Mouse (Mus musculus) CH12.LX (cell line): Measurements from ENCODE around the gene Fkbp11. TPM values are rescaled to one million over a fixed set of nuclear protein-coding genes. Genes with fewer than 3 reads are reported as not detected.

Experiments used
- DNase-seq: peaks from one replicate; pipeline ENCODE4 v3.0.0-alpha.2; 2013; ENCODE audit errors: extremely low read depth
- H3K27ac ChIP-seq: 2 replicates; pipeline ENCODE4 v1.5.1; 2012; ENCODE audit warnings: low read depth, mild to moderate bottlenecking, control low read depth, moderate library complexity; ENCODE audit not compliant: insufficient read depth
- H3K27me3 ChIP-seq: replicated peaks from 2 replicates; pipeline ENCODE3; 2012; ENCODE audit warnings: inconsistent platforms
- H3K36me3 ChIP-seq, 2 experiments: replicated peaks in 1 of 2; 2 replicates each; pipeline versions ENCODE3 to v1.6.1; 2012; ENCODE audit warnings: inconsistent platforms in 1 of 2, low read length in 1 of 2, mild to moderate bottlenecking in 1 of 2, mixed read lengths in 1 of 2, moderate library complexity in 1 of 2; ENCODE audit not compliant: control insufficient read depth in 1 of 2, insufficient read depth in 1 of 2
- H3K4me1 ChIP-seq, 2 experiments: 2 replicates each; pipeline ENCODE4 v1.6.1; 2012; ENCODE audit warnings: inconsistent platforms in 1 of 2, moderate library complexity in 1 of 2; ENCODE audit not compliant: insufficient read depth in 2 of 2, control insufficient read depth in 1 of 2
- H3K4me2 ChIP-seq: 2 replicates; pipeline ENCODE4 v1.6.1; 2012; ENCODE audit warnings: low read depth, mild to moderate bottlenecking, control low read depth; ENCODE audit not compliant: poor library complexity, insufficient read depth, severe bottlenecking
- H3K4me3 ChIP-seq, 3 experiments: fragments of 150-350 bp in 1 of 3; sonication (generic) in 1 of 3; replicated peaks in 1 of 3; 2 replicates each; pipeline versions ENCODE3 to v1.5.1; 2011 to 2012; ENCODE audit warnings: low read depth in 2 of 3, low read length in 2 of 3, mild to moderate bottlenecking in 2 of 3, moderate library complexity in 2 of 3, control low read depth in 1 of 3, improper control_type of control experiment in 1 of 3, inconsistent platforms in 1 of 3, mixed read lengths in 1 of 3; ENCODE audit not compliant: poor library complexity in 1 of 3
- H3K79me2 ChIP-seq: replicated peaks from 2 replicates; pipeline ENCODE4 v1.6.1; 2012; ENCODE audit warnings: mild to moderate bottlenecking, moderate library complexity; ENCODE audit not compliant: control insufficient read depth, poor library complexity, insufficient read depth, severe bottlenecking; ENCODE audit errors: extremely low read depth
- H3K9ac ChIP-seq: 2 replicates; pipeline ENCODE4 v1.6.1; 2012; ENCODE audit warnings: low read depth, mild to moderate bottlenecking, control low read depth, moderate library complexity; ENCODE audit not compliant: insufficient read depth
- H3K9me3 ChIP-seq: replicated peaks from 2 replicates; pipeline ENCODE3; 2012; ENCODE audit warnings: low read length, inconsistent platforms, mixed read lengths
- BHLHE40 ChIP-seq: IDR thresholded peaks from 2 replicates; pipeline ENCODE4 v1.6.1; 2011; ENCODE audit warnings: mild to moderate bottlenecking, low read depth, low read length, improper control_type of control experiment
- CHD1 ChIP-seq: IDR thresholded peaks from 2 replicates; pipeline ENCODE4 v1.6.1; 2012; ENCODE audit warnings: low read depth, low read length, improper control_type of control experiment, inconsistent platforms
- CHD2 ChIP-seq: IDR thresholded peaks from 2 replicates; pipeline ENCODE4 v1.6.1; 2011; ENCODE audit warnings: low read length, improper control_type of control experiment
- CTCF ChIP-seq, 2 experiments: IDR thresholded peaks in 1 of 2; conservative IDR thresholded peaks in 1 of 2; 2 replicates each; pipeline ENCODE4 v1.5.1; 2011 to 2012; ENCODE audit warnings: low read depth in 2 of 2, low read length in 2 of 2, improper control_type of control experiment in 1 of 2, inconsistent platforms in 1 of 2, mild to moderate bottlenecking in 1 of 2, moderate library complexity in 1 of 2
- ETS1 ChIP-seq: conservative IDR thresholded peaks from 2 replicates; pipeline ENCODE4 v1.6.1; 2012; ENCODE audit warnings: low read depth, mild to moderate bottlenecking, inconsistent platforms, low read length, improper control_type of control experiment, moderate library complexity
- GABPA ChIP-seq: IDR thresholded peaks from 2 replicates; pipeline ENCODE4 v1.6.1; 2012; ENCODE audit warnings: low read depth, low read length, improper control_type of control experiment, inconsistent platforms; ENCODE audit not compliant: insufficient replicate concordance
- JUND ChIP-seq: conservative IDR thresholded peaks from 2 replicates; pipeline ENCODE4 v1.6.1; 2011; ENCODE audit warnings: low read depth, low read length, improper control_type of control experiment
- MEF2A ChIP-seq: IDR thresholded peaks from 2 replicates; pipeline ENCODE4 v1.6.1; 2014; ENCODE audit warnings: low read depth, mild to moderate bottlenecking, inconsistent platforms, low read length, improper control_type of control experiment, borderline replicate concordance
- MYC ChIP-seq: IDR thresholded peaks from 2 replicates; pipeline ENCODE4 v1.6.1; 2011; ENCODE audit warnings: low read depth, mild to moderate bottlenecking, improper control_type of control experiment, low read length
- NRF1 ChIP-seq: IDR thresholded peaks from 2 replicates; pipeline ENCODE4 v1.6.1; 2014; ENCODE audit warnings: low read depth, mild to moderate bottlenecking, inconsistent platforms, low read length, improper control_type of control experiment, moderate library complexity
- PAX5 ChIP-seq: IDR thresholded peaks from 2 replicates; pipeline ENCODE4 v1.6.1; 2012; ENCODE audit warnings: low read length, inconsistent platforms, mixed read lengths
- POLR2A ChIP-seq: IDR thresholded peaks from 2 replicates; pipeline ENCODE4 v1.6.1; 2011; ENCODE audit warnings: low read depth, mild to moderate bottlenecking, improper control_type of control experiment, low read length
- POLR2AphosphoS2 ChIP-seq: IDR thresholded peaks from 2 replicates; pipeline ENCODE4 v1.6.1; 2011; ENCODE audit warnings: low read depth, low read length, improper control_type of control experiment
- SIN3A ChIP-seq: IDR thresholded peaks from 2 replicates; pipeline ENCODE4 v1.6.1; 2012; ENCODE audit warnings: low read length, improper control_type of control experiment, inconsistent platforms
- TBP ChIP-seq: conservative IDR thresholded peaks from 2 replicates; pipeline ENCODE4 v1.6.1; 2011; ENCODE audit warnings: low read depth, low read length, improper control_type of control experiment
- TCF12 ChIP-seq: IDR thresholded peaks from 2 replicates; pipeline ENCODE4 v1.6.1; 2014; ENCODE audit warnings: low read depth, mild to moderate bottlenecking, inconsistent platforms, low read length, improper control_type of control experiment
- ZNF384 ChIP-seq: IDR thresholded peaks from 2 replicates; pipeline ENCODE4 v1.6.1; 2012; ENCODE audit warnings: low read depth, low read length, improper control_type of control experiment, inconsistent platforms
- dilution Hi-C: fragments of 300-500 bp; cut with MboI; formaldehyde crosslinking; loops from 2 replicates; pipeline ENCODE4 v1.14.3; 2020; ENCODE audit warnings: low sequenced_read_pairs; ENCODE audit not compliant: extremely low pct_unique_long_range_greater_than_20kb, extremely low pct_ligation_motif_present
- in situ Hi-C: fragments of 300-500 bp; cut with MboI; formaldehyde crosslinking; loops from 3 replicates; pipeline ENCODE4 v1.14.3; 2019; ENCODE audit warnings: low sequenced_read_pairs, low pct_ligation_motif_present, low pct_unique_long_range_greater_than_20kb, mixed read lengths
- polyA plus RNA-seq: library from polyadenylated mRNA; unstranded; fragments of >175 nt; gene quantifications from 2 replicates; pipeline ENCODE4 v1.2.1, GENCODE M21; 2012; ENCODE audit warnings: low read depth; ENCODE audit not compliant: insufficient read length
- total RNA-seq, 2 experiments: library from RNA; depleted of rRNA; stranded (reverse); fragments of 300-350 nt in 1 of 2; fragments of >200 nt in 1 of 2; gene quantifications; 2 replicates each; pipeline ENCODE4 v1.2.3; 2012 to 2014

Fkbp11 gene
- total and polyA plus RNA-seq, 3 experiments: 21.0 to 75.0 (median 22.2) TPM

DNA sequence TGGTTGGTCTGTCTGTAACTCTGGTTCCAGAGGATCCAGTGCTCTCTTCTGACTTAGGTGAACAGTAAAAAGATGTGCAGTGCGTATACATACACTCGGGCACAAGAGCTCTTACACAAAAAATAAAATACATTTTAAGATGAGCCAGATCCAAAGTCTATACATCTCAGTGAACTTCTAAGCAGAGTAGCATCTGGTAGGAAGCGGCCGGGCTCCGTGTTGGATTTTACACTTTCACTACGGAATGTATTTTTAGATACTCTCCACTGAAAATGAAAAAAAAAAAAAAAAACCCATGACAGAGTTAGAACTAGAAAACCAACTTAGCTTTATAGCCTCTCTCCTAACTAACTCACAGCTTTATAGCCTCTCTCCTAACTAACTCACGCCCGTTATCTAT, 47.3 kb downstream of the Fkbp11 start:
- TF ChIP-seq POLR2AphosphoS2 (no peak), CTCF (conservative IDR thresholded peaks at IDR 0.05 in 1 of 2, IDR thresholded peaks at IDR 0.05 in 1 of 2; ENCODE audit: low read depth in 2 of 2, low read length in 2 of 2) (no peak), NRF1 (no peak), PAX5 (no peak), GABPA (no peak), MEF2A (no peak), CHD2 (no peak), MYC (no peak), CHD1 (no peak), TCF12 (no peak)
- Histone ChIP-seq H3K4me3 (no peak overlapping the region), H3K4me2 (no peak overlapping the region), H3K36me3 (no peaks in the 10 kb centered on the region), H3K27ac (no peak overlapping the region), H3K4me1 (peaks cover 15 to 49% of the 10 kb centered on the region in 2 experiments), H3K27me3 (peaks cover 17% of the 10 kb centered on the region), H3K9ac (no peak overlapping the region), H3K9me3 (no peaks in the 10 kb centered on the region), H3K79me2 (no peaks in the 10 kb centered on the region)
- dilution Hi-C loops (no loop called here), in situ Hi-C loops (no loop called here)
- no peak for DNase-seq

DNA sequence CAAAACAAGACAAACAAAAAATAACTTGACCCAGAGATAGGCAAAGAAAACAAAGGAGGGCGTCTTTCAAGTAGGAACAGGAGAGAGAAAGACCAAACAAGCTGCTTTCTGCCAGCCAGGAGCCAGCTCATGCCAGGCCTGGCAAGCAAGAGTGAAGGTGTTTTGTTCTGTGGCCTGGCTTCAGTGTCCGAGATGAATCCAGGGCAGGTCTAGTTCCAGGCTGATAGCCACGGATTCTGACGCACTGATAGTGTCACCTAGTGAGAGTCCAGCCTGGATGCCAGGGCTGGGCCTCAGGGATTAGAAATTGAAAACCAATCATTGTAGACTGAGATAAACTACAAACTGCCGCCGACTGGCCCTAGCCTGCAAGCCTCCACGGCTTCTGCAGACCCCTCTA, 50.0 kb downstream of the Fkbp11 start:
- Histone ChIP-seq H3K4me1 (peaks cover 8 to 31% of the 10 kb centered on the region in 2 experiments), H3K4me2 (peak overlapping the region; percentile 65; the same call in 1 of the 2 replicates), H3K9me3 (no peaks in the 10 kb centered on the region), H3K79me2 (no peaks in the 10 kb centered on the region), H3K9ac (no peak overlapping the region), H3K36me3 (peaks cover 0 to 19% of the 10 kb centered on the region in 2 experiments), H3K27me3 (peaks cover 17% of the 10 kb centered on the region), H3K27ac (no peak overlapping the region), H3K4me3 (peak overlapping the region in 1 of 3 experiments; percentile 61)
- dilution Hi-C loops (no loop called here), in situ Hi-C loops (no loop called here)
- no peak for DNase-seq
- TF ChIP-seq SIN3A: no peak
- no peak for TF ChIP-seq BHLHE40
- TF ChIP-seq JUND: no peak
- TF ChIP-seq ETS1: no peak
- no peak for TF ChIP-seq MEF2A
- no peak for TF ChIP-seq TBP
- no peak for TF ChIP-seq CTCF (conservative IDR thresholded peaks at IDR 0.05 in 1 of 2, IDR thresholded peaks at IDR 0.05 in 1 of 2; ENCODE audit: low read depth in 2 of 2, low read length in 2 of 2)
- no peak for TF ChIP-seq POLR2A
- TF ChIP-seq MYC: no peak
- no peak for TF ChIP-seq ZNF384
